Mouse (Mus musculus): Measurements from ENCODE around the gene Uvrag. TPM values are rescaled to one million over a fixed set of nuclear protein-coding genes. Genes with fewer than 3 reads are reported as not detected.

Uvrag gene
- polyA plus RNA-seq, 1 experiment: 40.2 TPM

GRCm38 (mm10) chr7:99106714-99107270, 34.1 kb downstream of the Uvrag start:
- H3K4me3 ChIP-seq (ENCODE audit: insufficient read depth, low read length): no peak overlapping the region
- no peaks in the 10 kb centered on the region; the same call in 1 of the 2 replicates for H3K4me1 ChIP-seq (ENCODE audit: control insufficient read depth, insufficient read depth, low read length)
- no peak overlapping the region for H3K27ac ChIP-seq (ENCODE audit: insufficient read depth, low read length)
- TF ChIP-seq POLR2A (IDR thresholded peaks at IDR 0.05; ENCODE audit: low read depth, low read length) (no peak), CTCF (IDR thresholded peaks at IDR 0.05; ENCODE audit: borderline replicate concordance, insufficient read depth, low read length) (no peak)

- Histone ChIP-seq H3K4me1 (ENCODE audit: control insufficient read depth, insufficient read depth, low read length) (no peaks in the 10 kb centered on the region; the same call in 1 of the 2 replicates), H3K4me3 (ENCODE audit: insufficient read depth, low read length) (no peak overlapping the region), H3K27ac (ENCODE audit: insufficient read depth, low read length) (no peak overlapping the region)
- TF ChIP-seq POLR2A (IDR thresholded peaks at IDR 0.05; ENCODE audit: low read depth, low read length) (no peak), CTCF (IDR thresholded peaks at IDR 0.05; ENCODE audit: borderline replicate concordance, insufficient read depth, low read length) (no peak)
These were observed 39.0 kb downstream of the Uvrag start for GRCm38 (mm10) chr7:99101767-99102593.

GRCm38 (mm10) chr7:99101076-99101475, 39.9 kb downstream of the Uvrag start:
- H3K4me1 ChIP-seq (ENCODE audit: control insufficient read depth, insufficient read depth, low read length): no peaks in the 10 kb centered on the region; the same call in 1 of the 2 replicates
- H3K27ac ChIP-seq (ENCODE audit: insufficient read depth, low read length): no peak overlapping the region
- TF ChIP-seq CTCF (IDR thresholded peaks at IDR 0.05; ENCODE audit: borderline replicate concordance, insufficient read depth, low read length) (no peak), POLR2A (IDR thresholded peaks at IDR 0.05; ENCODE audit: low read depth, low read length) (no peak)
- no peak overlapping the region for H3K4me3 ChIP-seq (ENCODE audit: insufficient read depth, low read length)

GRCm38 (mm10) chr7:99100573-99100972, 40.4 kb downstream of the Uvrag start:
- Histone ChIP-seq H3K27ac (ENCODE audit: insufficient read depth, low read length) (no peak overlapping the region), H3K4me3 (ENCODE audit: insufficient read depth, low read length) (no peak overlapping the region), H3K4me1 (ENCODE audit: control insufficient read depth, insufficient read depth, low read length) (no peaks in the 10 kb centered on the region; the same call in 1 of the 2 replicates)
- TF ChIP-seq CTCF (IDR thresholded peaks at IDR 0.05; ENCODE audit: borderline replicate concordance, insufficient read depth, low read length) (no peak), POLR2A (IDR thresholded peaks at IDR 0.05; ENCODE audit: low read depth, low read length) (no peak)

GRCm38 (mm10) chr7:99100087-99100486, 40.9 kb downstream of the Uvrag start:
- TF ChIP-seq POLR2A (IDR thresholded peaks at IDR 0.05; ENCODE audit: low read depth, low read length) (no peak), CTCF (IDR thresholded peaks at IDR 0.05; ENCODE audit: borderline replicate concordance, insufficient read depth, low read length) (no peak)
- H3K27ac ChIP-seq (ENCODE audit: insufficient read depth, low read length): no peak overlapping the region
- no peak overlapping the region for H3K4me3 ChIP-seq (ENCODE audit: insufficient read depth, low read length)
- H3K4me1 ChIP-seq (ENCODE audit: control insufficient read depth, insufficient read depth, low read length): no peaks in the 10 kb centered on the region; the same call in 1 of the 2 replicates

GRCm38 (mm10) chr7:99097781-99098180, 43.2 kb downstream of the Uvrag start:
- Histone ChIP-seq H3K4me3 (ENCODE audit: insufficient read depth, low read length) (no peak overlapping the region), H3K4me1 (ENCODE audit: control insufficient read depth, insufficient read depth, low read length) (peaks cover 2% of the 10 kb centered on the region), H3K27ac (ENCODE audit: insufficient read depth, low read length) (no peak overlapping the region)
- no peak for TF ChIP-seq POLR2A (IDR thresholded peaks at IDR 0.05; ENCODE audit: low read depth, low read length)
- TF ChIP-seq CTCF (IDR thresholded peaks at IDR 0.05; ENCODE audit: borderline replicate concordance, insufficient read depth, low read length): no peak

- Histone ChIP-seq H3K4me1 (ENCODE audit: control insufficient read depth, insufficient read depth, low read length) (peaks cover 2% of the 10 kb centered on the region), H3K27ac (ENCODE audit: insufficient read depth, low read length) (no peak overlapping the region), H3K4me3 (ENCODE audit: insufficient read depth, low read length) (no peak overlapping the region)
- TF ChIP-seq CTCF (IDR thresholded peaks at IDR 0.05; ENCODE audit: borderline replicate concordance, insufficient read depth, low read length): no peak
- TF ChIP-seq POLR2A (IDR thresholded peaks at IDR 0.05; ENCODE audit: low read depth, low read length): no peak
These were observed 43.8 kb downstream of the Uvrag start for GRCm38 (mm10) chr7:99097128-99097527.

GRCm38 (mm10) chr7:99095191-99095590, 45.8 kb downstream of the Uvrag start:
- Histone ChIP-seq H3K4me3 (ENCODE audit: insufficient read depth, low read length) (no peak overlapping the region), H3K27ac (ENCODE audit: insufficient read depth, low read length) (no peak overlapping the region)
- TF ChIP-seq POLR2A (IDR thresholded peaks at IDR 0.05; ENCODE audit: low read depth, low read length) (no peak), CTCF (IDR thresholded peaks at IDR 0.05; ENCODE audit: borderline replicate concordance, insufficient read depth, low read length) (0 out of 2 replicates have a peak, but pooled peaks have one; percentile 13)

GRCm38 (mm10) chr7:99094336-99094735, 46.6 kb downstream of the Uvrag start:
- H3K4me1 ChIP-seq (ENCODE audit: control insufficient read depth, insufficient read depth, low read length): peaks cover 2% of the 10 kb centered on the region
- no peak overlapping the region for H3K4me3 ChIP-seq (ENCODE audit: insufficient read depth, low read length)
- H3K27ac ChIP-seq (ENCODE audit: insufficient read depth, low read length): no peak overlapping the region
- no peak for TF ChIP-seq CTCF (IDR thresholded peaks at IDR 0.05; ENCODE audit: borderline replicate concordance, insufficient read depth, low read length)
- TF ChIP-seq POLR2A (IDR thresholded peaks at IDR 0.05; ENCODE audit: low read depth, low read length): no peak

More at GRCm38 (mm10) chr7:99095191-99095590, 45.8 kb downstream of the Uvrag start:
- H3K4me1 ChIP-seq (ENCODE audit: control insufficient read depth, insufficient read depth, low read length): peaks cover 2% of the 10 kb centered on the region
